Mouse (Mus musculus) gastrocnemius, postnatal 25 days (tissue): ENCODE data around the gene Ntsr1. TPM values are rescaled to one million over a fixed set of nuclear protein-coding genes. Genes with fewer than 3 reads are reported as not detected.
A peak's percentile ranks its signal among the peaks of the same experiment; 100 is the strongest.

Experiments used
- DNase-seq: peaks from one replicate; pipeline ENCODE4 v3.0.0; 2022
- long read RNA-seq, 2 experiments: library from polyadenylated mRNA; stranded (forward); transcript quantifications; one replicate each; pipeline ENCODE4 v2.0.0; 2021
- total RNA-seq, 2 experiments: library from RNA; stranded (reverse); gene quantifications; 1 replicate in 1 of 2; 2 replicates in 1 of 2; pipeline ENCODE4 v1.2.3; 2021

Ntsr1 gene
- total RNA-seq, result not detected
- long read RNA-seq, experiment 1, result 0 reads
- long read RNA-seq, experiment 2, result 0 reads

DNA sequence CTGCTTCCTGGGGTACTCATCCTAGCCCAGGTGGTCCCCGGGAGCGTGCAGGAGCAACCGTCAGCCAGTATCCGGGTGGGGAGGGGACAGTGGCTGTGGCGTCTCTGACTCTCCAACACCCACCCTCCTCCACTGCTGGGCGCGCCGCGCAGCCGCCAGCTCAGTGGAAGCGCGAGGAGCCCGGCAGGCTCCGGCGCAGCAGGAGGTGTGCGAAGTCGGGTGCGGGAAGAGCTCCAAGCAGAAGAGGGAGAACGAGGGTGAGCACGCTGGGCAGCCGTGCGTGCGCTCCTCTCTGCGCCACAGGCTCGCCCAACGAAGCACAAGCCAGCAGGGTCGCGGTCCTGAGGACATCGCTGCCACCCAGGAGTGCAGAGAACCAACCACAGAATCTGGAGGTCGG, at the start of gene Ntsr1:
Ntsr1 (plus strand) TSS at position 236 of the 400 bp plus-strand sequence.
- no peak for DNase-seq

DNA sequence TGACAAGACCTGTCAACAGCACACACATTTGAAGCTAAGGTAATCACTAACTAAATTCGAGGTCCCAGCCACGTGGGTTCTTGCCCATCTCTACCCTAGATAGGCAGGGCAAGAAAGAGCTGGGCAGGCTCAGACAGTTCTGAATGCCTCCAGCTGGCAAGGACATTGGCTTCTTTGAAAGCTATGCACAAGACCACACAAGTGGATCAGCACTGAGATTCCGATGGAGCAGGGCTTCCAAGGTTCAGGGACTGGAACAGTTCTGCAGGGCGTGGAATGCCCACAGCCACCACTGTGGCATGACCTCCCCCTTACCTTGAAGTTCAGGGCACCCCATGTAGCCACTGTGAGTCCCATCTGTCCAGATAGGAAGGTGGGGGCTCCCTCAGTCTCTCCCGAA, 49.2 kb upstream of the Ntsr1 start:
- DNase-seq, result no peak

DNA sequence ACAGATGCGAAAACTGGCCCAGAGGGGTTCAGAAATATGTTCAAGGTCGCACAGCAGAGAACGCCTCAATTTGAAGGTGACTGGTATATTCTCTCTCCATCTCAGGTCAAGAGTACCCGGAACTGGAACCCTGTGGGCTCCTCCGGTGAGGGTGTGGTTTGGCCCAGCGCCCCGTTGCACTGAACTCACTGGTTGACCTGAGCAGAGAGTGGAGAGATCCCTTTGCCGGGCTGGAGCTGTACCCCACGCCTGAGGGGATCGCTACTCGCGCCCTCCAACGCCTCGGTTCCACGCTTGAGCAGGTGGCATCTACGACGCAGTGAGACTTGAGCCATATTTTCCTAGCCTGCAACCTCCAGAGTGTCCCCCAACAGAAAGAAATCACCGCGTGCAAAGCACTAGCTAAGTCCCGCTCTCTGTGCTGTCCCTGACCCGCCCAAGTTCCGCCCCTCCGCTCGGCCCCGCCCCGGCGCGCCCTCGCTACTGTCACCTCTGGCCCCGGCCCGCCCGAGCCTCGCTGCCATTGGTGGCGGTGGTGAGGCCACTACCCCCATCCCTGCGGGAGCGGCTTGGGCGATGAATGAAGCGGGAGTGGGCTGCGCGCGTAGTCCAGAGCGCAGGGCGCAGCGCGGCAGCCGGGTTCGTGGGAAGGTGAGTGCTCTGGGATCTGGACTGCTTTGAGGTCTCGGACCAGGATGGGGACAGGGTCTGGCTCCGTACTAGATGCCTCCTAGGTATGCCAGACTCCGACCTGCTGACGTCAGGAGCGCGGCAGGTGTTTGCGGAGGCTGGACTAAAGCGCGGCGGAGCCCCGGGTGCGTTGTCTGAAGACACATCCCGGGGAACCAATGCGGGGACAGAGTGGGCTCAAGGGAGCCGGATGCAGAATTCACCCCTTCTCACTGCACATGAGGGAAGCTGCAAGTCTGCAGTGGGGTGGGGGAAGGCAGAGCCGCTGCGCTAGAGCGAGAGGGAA, 43.8 kb upstream of the Ntsr1 start, which contains the start of gene Slco4a1:
Slco4a1 (plus strand) TSS at position 523 of the 976 bp plus-strand sequence.
- peak; percentile 80 for DNase-seq

DNA sequence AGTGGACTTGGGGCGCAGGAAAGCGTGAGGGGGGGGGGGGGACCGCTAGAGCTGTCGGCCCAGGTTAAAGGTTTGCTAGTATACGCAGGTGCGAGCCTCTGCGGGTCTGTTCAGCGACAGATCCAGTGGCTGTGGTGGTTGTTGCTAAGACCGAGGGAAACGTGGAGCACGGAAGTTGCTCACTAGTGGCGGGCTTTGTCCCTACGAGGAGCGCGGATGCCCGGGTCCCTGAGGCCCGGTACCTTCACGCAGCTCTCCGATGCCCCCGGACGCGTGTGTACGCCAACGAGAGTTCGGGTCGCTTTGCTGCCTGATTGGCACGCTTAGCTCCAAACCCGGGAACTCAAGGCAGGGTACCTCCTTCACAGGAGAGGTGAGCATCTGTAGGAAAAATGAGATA, 43.1 kb upstream of the Ntsr1 start:
- DNase-seq, result no peak

DNA sequence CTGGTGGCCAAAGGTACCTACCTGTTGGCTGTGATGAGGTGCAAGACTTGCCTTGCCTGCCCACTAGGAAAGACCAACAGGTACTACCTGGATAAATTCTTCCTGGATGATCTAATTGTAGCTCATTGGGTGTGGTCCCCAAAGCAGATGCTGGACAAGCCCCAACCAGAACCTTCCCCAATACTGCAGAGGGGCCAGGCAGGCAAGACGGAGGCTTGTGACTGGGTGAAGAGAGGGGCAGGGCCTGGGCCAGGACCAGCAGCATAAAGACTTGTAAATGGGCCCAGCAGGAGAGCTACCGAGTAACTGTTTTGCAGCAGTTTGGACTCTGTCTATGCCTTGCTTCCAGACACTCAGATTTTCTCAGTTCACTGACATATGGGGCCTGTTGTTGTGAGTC, 42.1 kb upstream of the Ntsr1 start:
- DNase-seq, result no peak

DNA sequence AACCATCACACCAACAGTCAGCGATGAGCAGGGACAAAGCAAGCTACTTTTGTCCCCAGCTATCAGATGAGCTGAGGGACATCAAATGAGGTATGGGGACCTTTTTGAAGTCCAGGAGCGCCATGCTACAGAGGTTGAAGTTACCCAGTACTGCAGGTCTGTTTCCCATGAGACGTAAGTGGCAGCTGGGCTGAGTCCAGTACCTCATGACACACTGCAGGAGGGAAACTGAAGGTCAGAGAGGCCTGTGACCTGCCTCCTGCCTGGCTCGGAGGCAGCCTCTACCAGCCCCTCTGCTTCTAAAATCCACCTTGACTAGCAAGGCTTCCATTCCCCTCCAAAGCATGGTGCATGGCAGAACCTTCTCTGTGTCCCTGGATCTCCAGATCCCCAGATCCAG, 40.3 kb upstream of the Ntsr1 start:
- DNase-seq, result no peak

DNA sequence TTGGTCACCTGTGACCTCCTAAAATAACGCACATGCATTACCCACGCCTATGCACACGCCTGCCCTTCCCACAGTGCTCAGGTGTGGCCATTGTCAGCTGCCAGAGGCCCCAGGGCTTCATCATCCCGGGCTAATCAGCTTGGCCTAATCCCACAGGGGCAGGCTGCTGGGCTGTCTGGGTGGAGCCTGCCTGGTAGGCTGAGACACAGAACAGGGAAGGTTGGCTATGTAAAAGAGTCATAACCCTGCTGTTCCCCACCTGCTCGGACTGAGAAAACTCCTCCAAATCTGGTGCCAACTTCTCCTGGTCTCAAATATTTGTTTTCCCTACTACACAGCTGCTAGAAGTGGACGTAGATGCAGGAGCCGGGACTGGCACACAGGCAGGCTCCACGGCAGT, 39.0 kb upstream of the Ntsr1 start:
- DNase-seq, result no peak

DNA sequence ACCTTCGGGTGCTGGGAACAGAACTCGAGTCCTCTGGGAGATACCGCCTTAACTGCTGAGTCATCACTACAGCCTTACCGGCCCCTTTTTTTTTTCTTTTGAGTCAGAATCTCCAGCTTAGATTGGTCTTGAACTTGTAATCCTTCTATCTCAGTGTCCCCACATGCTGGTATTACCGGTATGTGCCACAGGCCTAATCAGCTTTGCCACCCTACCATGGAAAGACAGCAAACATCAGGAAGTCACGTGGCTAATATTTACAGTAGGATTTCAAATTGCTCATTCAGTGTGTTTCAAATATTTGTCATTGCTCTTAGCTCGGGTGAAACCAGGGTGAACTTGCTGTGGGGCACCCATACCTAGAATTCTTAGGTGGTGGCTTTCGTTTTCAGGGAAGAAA, 37.2 kb upstream of the Ntsr1 start:
- DNase-seq, result no peak

DNA sequence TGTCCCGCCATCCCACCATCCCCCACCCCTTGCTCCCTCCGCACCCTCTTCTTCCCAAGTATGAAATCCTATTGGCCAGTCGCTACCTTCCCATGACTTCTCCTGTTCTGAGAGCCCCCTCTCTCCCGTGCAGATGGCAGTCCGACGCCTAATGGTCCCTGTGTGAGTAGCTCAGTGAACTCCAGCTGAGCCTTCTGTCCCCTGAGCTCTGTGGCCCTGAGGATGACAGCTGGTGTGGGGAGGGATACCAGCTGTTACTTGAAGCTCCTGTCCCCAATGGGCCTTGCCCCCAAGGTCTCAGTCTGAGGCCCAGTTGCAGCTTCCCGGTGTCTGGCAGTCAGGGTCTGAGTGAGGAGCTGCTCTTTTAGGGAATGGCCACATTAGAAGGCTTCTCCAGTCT, 33.3 kb upstream of the Ntsr1 start:
- no peak for DNase-seq

DNA sequence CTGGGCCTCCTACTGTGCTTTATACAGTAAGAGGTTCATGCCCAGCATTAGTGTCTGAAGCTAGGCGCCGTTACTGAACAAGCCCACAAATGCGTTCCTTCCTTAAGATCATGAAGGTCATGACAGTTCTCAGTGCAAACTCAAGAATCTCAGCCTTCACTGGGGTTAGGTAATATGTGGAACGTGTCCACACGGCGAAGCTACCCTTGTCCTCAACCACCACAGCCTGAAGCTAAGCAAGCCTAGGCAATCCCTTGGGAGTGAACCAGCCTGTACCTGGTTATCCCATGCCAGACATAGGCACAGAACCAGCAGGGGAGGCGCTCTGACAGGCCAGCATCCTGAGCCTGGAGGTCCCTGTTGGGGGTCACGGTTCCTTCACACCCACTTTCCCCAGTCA, 30.9 kb upstream of the Ntsr1 start:
- no peak for DNase-seq

DNA sequence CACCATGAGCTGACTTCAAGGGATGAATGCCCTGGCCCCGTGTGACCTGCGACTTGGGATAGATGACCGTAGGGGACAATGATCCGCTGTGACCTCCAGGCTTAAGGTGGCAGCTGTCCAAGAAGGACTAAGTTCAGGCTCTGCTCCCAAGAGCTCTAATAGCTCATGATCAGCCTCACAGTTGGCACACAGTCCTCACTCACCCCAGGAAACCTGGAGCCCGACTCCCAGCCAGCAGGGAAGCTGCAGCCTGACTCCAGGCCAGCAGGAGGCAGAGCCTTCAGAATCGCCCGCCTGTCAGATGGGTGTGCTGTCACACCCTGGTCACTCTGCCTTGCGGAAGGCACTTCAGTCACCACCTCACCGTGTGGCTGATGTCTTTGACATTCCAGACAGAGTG, 30.0 kb upstream of the Ntsr1 start:
- no peak for DNase-seq

DNA sequence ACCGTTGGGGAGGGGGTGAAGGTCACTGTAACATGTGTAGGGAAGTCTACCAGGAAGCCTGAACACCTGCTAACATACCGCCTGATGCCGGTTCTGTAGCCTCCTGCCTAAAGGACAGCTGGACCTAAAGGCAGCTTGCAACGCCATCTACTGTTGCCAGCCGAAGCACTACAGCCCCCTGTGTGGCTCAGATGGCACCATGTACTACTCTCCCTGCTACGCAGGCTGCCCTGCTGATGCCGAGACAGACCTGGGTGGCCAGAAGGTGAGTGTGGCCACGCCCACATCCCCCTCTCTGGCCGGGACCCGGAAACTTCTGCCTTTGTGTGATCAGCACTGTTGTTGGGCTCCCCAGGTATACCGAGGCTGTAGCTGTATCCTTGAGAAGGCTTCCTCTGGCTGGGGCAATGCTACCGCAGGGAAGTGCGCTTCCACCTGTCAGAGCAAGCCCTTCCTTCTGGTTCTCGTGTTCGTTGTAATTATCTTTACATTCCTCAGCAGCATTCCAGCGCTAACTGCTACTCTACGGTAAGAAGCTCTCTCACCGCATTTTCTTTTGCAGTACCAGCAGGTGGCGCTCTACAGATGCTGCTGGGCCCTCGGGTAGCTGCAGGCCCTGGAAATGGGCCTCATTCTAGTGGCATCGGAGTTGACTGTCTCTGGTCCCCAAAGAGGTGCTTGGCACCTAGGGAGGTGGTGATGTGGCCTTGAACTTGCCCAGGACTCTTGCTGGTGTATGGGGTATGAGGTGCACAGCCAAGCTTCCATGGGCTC, 27.3 kb upstream of the Ntsr1 start:
- no peak for DNase-seq

DNA sequence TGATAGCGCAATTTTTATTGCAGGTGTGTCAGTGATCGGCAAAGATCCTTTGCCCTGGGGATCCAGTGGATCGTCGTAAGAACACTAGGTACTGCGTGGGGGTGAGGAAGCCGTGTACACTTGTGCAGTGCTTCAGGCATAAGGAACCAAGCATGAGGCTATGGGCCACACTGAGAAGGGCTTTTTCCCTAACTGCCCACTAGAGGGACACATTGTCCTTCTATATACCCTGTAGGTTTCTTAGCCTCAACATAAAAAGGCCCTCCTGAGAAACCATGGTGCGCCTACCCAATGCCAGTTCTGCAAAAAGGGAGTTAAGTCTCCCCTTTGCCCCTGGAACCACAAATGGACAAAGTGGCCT, 26.7 kb upstream of the Ntsr1 start:
- DNase-seq, result no peak

DNA sequence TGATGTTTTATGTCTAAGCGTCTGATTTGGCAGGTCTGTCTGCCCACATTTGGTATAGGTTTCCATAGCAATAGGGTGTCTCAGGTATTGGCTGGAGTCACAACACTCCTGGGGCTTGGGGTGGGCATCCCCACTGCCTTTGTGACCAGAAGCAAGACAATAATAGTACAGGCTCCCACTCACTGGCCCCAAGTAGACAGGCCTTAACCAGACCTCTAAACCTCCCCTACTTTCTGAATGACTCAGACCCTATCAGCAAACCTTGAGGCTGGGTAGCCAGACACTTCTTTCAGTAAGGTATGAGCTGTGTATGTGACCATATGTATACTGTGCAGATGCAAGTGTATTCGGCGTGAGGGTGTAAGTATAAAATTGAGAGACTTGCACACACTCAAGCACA, 24.9 kb upstream of the Ntsr1 start:
- no peak for DNase-seq

DNA sequence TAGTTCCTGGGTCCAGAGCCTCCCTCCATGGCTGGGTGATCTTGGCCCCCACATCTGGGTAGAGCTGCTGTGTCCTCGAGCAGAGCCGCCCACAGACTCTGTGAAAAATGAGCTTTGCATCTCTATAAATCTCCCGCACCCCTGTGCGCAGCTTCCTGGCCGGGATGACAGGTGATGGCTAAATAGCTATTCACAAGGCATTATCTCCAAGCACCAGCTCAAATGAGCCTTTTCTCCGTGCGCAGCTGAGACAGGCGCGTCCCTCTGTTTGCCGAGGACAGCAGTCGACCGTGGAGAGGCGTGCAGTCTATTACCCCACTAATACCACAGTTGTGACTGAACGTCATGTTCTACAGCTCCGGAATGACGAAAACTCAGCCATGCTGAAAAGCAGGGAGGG, 17.5 kb upstream of the Ntsr1 start:
- no peak for DNase-seq

DNA sequence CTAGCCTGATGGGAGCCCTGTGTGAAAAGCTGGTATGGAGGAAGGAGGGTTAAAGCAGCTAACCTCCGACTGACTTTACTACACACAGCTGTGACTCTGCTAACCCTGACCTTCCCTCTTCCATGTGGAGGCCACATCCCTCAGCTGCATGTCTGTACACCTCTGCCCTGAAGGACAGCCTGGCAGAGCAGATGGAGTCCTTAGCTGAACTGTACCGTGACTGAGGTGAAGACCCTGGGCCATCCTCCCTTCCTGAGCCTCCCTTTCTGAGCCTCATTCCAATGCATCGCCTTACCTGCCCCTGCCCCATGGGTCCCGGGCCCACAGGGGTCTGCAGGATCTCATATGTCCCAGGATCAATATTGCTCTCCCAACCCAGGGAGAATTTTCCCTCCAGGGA, 14.9 kb upstream of the Ntsr1 start:
- DNase-seq, result no peak

DNA sequence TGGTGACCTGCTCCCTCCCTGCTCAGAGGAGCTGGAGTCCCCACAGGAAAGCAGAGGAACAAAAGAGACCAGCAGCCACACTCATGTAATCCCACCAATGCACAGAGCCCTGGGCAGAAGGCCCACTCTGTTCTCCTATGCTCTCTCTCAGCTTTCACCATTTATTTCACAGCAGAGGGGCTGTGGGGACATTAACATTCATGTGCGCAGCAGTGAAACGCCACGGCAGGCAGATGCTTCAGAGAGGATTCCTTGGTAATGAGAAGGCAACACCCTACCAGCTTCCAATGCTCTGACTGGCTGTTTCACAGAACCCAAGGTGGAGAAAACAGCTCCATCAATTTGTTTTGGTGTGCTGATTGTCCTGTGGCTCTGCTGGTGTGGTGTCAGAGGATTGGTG, 14.5 kb upstream of the Ntsr1 start:
- DNase-seq, result no peak

DNA sequence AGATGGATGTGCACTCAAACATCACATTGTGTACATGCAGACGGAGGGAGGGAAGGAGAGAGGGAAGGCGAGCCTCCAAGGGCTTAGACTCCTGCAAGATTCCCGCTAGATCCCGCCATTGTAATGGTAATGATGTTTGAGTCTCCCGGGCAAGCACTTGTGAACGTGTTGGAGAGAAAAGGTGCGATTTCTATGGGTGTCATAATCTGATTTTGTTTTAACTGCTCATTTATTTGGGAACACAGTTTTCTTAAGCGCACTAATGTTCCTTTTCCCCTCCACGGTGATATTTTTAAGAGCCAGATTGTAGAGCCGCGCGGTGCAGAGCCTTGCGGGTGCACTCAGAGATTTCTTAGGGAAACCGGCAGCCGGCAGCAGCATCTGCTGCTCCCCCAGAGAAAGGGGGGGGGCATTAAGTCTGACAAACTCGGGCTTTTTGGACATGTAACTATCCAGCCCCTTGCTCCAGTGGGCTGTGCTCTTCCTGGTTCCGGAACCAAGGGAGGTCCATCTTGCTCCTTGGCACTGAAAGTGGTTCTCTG, 11.5 kb upstream of the Ntsr1 start:
- DNase-seq, result no peak

DNA sequence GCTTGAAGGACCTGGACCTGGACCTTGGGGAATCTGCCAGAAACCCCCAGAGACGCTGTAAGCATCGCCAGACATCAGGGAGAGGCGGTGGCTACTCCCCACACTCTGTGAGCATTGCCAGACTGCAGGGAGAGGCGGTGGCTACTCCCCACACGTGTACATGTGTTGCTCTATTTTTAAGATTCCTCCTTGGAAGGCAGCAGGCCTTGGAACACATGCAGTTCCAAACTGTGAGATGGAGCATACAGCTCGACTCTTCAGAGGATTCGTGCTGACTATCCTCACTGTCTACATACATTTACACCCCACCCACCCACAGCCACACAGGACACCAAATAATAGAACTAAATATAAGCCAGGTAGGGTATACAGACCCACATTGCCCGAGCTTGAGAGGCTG, 3.9 kb upstream of the Ntsr1 start:
- no peak for DNase-seq

DNA sequence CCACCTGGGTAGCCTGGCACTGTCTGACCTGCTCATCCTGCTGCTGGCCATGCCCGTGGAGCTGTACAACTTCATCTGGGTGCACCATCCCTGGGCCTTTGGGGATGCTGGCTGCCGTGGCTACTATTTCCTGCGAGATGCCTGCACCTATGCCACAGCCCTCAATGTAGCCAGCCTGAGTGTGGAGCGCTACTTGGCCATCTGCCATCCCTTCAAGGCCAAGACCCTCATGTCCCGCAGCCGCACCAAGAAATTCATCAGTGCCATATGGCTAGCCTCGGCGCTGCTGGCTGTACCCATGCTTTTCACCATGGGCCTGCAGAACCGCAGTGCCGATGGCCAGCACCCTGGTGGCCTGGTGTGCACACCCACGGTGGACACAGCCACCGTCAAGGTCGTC, 950 bp downstream of the Ntsr1 start:
- DNase-seq, result no peak

DNA sequence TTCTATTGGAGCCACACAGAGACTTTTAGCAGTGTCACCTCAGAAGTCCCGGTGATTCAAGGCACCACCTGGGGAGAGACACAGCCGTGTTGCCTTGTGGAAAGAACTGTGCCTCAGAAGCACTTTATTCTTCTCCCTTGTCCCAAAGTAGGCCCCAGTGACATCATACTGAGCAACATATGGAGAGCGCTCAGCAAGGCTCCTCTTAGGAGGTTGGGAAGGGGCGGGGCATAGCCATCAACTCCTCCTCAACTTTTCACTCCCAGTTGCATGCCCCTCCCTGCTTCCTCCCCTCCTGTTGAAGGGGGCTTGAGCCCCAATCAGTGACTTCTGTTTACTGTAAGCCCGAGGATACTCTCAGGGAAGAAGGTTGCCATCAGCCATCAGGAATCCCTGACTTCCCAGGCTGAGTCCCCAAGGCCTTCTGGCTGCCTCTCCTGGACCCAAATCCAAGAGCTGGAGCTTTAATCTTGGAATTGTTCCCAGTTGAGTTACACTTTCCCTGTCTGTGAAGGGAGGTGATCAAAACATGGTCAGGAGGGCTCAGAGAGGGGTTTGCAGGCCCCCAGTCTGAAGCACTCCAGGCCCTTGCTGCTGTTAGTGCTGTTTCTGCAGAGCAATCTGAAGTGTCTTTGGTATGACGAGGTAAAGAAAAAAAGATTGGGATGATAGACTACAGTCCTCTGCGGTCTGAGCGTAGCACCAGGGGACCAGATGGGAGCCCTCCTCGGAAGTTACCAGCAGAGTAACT, 1.6 kb downstream of the Ntsr1 start:
- DNase-seq, result no peak

DNA sequence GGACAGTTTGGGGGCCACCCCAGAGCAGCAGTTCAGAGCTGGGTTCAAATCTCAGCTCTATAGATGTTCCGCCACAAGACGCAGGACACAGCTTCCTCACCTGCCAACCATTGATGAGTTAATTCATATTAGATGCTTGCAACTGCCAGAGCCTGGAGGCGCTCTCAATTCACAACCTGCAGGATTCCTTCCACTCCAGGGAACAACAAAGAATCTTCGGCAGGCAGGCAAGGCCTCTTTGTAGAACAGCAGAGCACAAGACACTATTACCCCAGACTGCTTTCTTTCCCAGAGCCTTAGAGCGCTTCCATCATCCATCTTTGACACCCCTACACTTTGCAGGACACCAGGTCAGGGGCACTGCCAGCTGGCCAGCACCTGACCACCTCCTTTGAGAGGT, 6.5 kb downstream of the Ntsr1 start:
- DNase-seq, result no peak
